Mouse (Mus musculus) left cerebral cortex, adult 11 months (tissue): ENCODE results near the gene Trim62.

Experiments used
- DNase-seq: peaks from one replicate; pipeline ENCODE4 v3.0.0; 2022; ENCODE audit warnings: low spot score

The Trim62 gene

DNA sequence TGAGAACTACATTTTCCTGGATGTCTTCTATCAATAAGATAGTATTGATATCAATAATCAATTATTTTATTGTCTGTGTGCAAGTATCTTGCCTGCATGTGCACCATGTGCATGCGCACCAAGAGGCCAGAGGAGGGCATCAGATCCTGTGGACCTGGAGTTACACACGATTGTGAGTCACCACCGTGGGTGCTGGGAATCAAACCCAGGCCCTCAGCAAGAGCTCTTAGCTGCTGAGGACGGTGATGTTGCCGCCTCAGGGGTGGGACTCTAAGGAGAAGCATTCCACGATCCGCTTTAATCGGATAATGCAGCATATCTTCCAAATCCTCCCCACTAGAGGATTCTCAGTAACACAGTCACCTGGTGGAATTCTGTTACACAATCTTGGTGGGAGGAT is 2.2 kb downstream of the Trim62 start:
- no peak for DNase-seq

DNA sequence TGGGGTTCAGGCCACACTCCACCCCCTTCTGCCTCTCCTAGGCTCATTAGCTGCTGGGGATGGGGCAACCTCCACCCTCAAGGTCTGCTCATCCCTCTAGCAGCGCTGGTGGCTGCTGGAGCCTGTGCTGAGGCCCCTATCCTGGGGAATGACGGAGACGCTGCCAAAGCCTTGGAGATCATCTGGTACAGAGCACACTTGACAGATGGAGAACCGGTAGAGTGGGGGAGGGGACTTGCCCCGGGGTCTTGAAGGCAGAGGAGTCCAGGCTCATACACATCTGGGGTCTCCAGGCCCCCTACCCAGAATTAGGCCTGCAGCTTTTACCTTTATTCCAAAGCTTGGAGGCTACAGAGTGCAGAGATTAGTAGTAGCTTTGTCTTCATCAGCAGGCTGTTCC is 3.2 kb downstream of the Trim62 start:
- DNase-seq: no peak

GRCm38 (mm10) chr4:128887026-128887425 is 3.6 kb downstream of the Trim62 start:
- DNase-seq: no peak

DNA sequence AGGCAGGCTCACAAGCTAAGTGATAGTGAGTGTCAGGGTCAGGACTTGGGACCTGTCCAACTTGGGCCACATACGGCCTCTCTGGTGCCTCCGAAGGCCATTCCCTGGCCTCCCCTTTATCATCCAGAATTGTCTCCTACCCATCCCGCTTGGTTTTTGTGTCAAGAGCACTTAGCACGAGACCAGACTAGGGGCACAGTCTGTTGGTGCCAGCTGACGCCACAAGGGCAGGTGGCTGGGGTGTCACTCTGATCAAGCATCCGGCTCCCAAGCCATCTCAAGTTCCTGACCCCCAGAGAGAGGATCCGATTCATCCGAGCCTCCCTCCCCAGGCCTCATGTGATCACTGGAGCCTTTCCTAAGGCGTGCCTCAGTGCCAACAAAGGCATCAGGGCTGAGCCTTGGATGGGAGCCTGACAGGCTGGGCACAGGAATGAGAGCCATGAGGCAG is 4.3 kb downstream of the Trim62 start:
- DNase-seq: no peak

- DNase-seq: no peak
These were observed 5.1 kb downstream of the Trim62 start for GRCm38 (mm10) chr4:128888436-128888990.

GRCm38 (mm10) chr4:128889752-128890630 is 6.6 kb downstream of the Trim62 start:
- DNase-seq: no peak

GRCm38 (mm10) chr4:128891157-128891556 is 7.8 kb downstream of the Trim62 start:
- no peak for DNase-seq

DNA sequence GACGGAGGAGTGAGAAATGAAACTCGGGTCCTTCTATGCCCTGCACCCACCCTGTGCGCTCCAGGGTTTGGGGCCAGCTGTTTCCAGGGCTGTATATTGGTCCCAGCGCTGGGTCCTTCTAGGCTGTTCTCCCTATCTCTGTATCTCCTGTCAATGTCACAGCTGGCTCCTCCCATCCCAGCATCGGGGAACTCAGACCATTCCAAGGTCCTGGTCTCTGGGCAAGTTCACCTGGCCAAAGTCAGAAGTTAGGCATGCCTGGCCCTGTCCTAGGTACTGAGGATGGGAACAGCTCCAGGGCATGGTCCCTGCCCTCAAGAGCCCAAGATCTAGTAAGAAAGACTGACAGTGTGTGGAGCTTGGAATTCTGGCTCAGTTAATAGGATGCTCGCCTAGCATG is 8.4 kb downstream of the Trim62 start:
- DNase-seq: no peak

DNA sequence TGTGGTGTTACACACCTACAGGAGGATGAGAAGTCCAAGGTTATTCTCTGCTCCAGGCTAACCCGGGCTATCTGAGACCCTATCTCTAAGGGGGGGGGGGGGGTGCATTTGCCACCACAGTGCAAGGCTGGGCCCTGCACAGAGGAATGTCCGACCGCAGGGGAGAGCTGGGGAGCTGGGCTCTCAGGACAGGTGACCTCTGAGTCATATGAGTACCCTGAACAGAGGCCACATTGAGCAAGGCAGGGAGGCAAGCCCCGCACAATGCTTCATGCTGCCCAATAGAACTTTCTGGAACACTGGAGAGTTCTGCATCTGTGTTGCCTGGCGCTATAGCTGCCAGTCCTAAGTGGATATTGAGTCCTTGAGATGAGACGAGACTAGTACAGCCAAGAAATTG is 8.8 kb downstream of the Trim62 start:
- DNase-seq: no peak

- DNase-seq: no peak
These were observed 10.7 kb downstream of the Trim62 start for GRCm38 (mm10) chr4:128894112-128894511.

DNA sequence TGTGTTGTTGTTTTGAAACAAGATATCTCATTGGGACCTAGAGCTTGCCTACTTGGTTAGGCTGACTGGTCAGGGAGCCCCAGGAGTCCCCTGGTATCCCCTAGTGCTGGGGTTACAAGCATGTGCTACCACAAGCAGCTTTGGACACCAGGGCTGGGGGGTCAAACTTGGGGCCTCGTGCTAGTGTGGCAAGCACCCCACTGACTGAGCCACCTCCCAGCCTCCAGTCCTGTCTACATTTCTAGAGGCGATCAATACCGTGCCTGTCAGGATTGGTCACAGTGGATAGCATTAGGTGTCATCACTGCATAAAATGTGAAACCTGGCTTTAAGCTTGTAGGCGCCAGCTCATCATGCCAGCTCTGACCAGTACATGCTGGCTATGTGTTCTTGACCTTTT is 12.5 kb downstream of the Trim62 start:
- DNase-seq: no peak

GRCm38 (mm10) chr4:128896667-128897066 is 13.3 kb downstream of the Trim62 start:
- no peak for DNase-seq

DNA sequence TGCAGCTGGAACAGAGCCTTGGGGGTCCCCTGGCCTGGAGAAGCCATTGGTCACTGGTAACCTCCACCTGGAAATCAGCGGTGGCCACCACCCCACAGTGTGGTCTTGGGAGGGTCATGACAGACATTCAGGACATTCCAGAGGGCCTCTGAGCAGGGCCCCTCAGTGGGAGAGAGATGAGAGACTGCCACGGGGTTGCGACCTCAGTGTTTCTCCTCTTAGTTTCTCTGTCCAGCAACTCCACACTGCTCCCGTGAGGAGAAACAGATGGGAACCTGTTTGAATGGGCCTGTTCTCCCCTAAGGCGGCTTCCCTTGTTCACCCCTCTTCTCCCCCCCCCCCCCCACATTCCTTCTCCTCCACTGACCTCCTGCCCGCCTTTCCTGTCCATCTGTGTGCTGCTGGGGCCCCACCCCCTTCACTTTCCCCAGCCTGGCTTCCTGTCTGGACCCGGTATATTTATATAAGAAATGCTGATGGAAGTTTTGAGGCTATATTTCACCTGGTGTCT is 14.6 kb downstream of the Trim62 start:
- no peak for DNase-seq

DNA sequence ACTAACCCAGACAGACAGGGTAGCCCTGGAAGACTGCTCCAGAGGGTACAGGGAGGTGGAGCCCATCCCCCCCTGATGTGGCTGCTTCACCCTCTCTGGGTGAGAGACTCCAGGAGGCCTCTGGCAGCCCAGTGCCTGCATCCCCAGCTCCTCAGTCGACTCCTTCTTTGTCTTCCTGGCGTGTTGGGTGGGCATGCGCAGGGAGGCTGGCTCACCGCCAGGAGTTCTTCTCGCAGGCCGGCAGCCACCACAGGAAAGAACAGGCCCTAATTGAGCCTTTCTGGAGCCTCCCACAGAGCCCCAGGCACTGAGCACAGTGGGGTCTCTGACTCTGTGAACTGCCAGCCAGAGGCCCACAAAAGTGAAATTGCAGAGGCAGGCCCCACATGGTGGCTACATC is 16.0 kb downstream of the Trim62 start:
- DNase-seq: peak; percentile 73

GRCm38 (mm10) chr4:128900484-128900883 is 17.1 kb downstream of the Trim62 start:
- no peak for DNase-seq

GRCm38 (mm10) chr4:128902390-128902789 is 19.0 kb downstream of the Trim62 start:
- no peak for DNase-seq

- DNase-seq: no peak
These were observed 20.8 kb downstream of the Trim62 start for GRCm38 (mm10) chr4:128904035-128904800.

DNA sequence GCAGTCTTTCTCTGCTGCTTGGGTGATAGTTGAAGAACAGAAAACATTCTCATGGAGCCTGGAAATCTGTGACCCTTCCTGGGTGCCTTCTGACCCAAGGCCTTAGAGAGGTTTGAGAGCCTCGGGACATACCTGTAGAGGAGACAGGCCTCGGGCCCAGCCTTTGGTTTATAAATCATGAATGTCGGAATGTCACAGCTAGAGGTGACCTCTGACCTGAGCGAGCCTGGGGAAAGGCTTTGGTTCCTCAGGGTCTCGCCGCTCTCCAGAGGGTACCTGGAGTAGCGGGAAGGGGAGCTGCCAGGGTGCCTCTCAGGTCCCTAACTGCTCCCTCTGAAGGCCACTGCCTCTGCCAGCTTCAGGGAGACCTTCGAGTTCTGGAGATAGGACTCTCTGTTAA is 21.9 kb downstream of the Trim62 start:
- DNase-seq: no peak

DNA sequence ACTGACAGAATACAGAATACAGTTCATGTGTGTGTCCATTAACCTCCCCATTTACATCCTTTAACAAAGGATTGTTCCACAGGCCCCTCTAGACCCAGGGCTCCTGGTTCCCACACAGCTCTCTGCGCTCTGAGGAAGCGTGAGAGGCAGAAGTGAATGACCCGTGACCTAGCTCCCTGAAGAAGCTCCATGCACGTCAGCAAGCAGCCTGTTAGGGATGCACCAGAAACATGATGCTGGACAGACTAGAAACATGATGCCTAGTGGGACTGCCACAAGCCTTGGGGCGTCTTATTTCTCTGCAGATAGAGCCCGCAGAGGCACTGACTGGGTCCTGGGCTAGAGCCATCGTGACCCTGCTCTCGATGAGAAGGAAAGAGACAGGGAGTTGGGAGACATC is 23.4 kb downstream of the Trim62 start:
- no peak for DNase-seq

- DNase-seq: no peak
These were observed 24.0 kb downstream of the Trim62 start for GRCm38 (mm10) chr4:128907238-128907968.

DNA sequence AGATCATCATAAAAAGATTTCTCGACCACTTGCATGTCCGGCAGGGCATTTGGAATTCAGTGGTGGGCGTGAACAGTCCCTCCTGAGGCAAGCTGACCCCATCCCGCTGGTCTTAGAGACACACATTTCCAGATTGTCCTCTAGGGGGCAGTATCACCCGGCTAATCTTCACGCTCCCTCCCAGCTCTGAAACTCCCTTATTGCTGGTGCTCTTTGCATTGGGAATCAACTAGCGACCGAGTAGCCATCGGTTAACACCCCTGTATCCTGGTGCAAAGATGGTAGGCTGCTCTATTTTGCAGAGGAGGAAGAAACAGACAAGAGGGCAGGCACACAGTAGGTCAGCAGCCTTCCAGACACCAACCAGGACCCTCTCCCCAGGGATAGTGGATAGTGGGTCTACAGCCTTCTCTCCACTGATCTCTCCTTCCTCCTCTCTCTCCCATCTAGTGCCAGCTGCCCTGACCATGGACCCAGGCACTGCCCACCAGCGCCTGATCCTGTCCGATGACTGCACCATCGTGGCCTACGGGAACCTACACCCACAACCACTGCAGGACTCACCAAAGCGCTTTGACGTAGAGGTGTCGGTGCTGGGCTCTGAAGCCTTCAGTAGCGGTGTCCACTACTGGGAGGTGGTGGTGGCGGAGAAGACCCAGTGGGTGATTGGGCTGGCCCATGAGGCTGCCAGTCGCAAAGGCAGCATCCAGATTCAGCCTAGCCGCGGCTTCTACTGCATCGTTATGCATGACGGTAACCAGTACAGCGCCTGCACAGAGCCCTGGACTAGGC is 25.4 kb downstream of the Trim62 start:
- no peak for DNase-seq
